Mouse (Mus musculus) limb, embryonic 13.5 days (tissue): Measurements from ENCODE around the gene Ttf2. TPM values are rescaled to one million over a fixed set of nuclear protein-coding genes. Genes with fewer than 3 reads are reported as not detected.

Experiments
- ATAC-seq: fragments of 200-750 bp; cut with Nextera tagmentation; 2 replicates; pipeline ENCODE4 v1.8.0; 2017; ENCODE audit warnings: low read depth, moderate number of reproducible peaks, moderate TSS enrichment; ENCODE audit not compliant: low FRiP score
- H3K27ac ChIP-seq: fragments of 300-500 bp; sonication (generic); 2 replicates; pipeline ENCODE4 v1.5.1; 2015; ENCODE audit warnings: inconsistent platforms, mild to moderate bottlenecking, moderate library complexity
- H3K27me3 ChIP-seq: fragments of 300-500 bp; sonication (generic); 2 replicates; pipeline ENCODE4 v1.6.1; 2015; ENCODE audit warnings: mild to moderate bottlenecking, inconsistent platforms
- H3K36me3 ChIP-seq: fragments of 300-500 bp; sonication (generic); 2 replicates; pipeline ENCODE4 v1.6.1; 2015; ENCODE audit warnings: inconsistent platforms, mild to moderate bottlenecking, moderate library complexity
- H3K4me1 ChIP-seq: fragments of 300-500 bp; sonication (generic); 2 replicates; pipeline ENCODE4 v1.6.1; 2015; ENCODE audit warnings: inconsistent platforms
- H3K4me2 ChIP-seq: fragments of 300-500 bp; sonication (generic); replicated peaks from 2 replicates; pipeline ENCODE4 v1.6.1; 2015; ENCODE audit warnings: inconsistent platforms, mild to moderate bottlenecking, moderate library complexity
- H3K4me3 ChIP-seq: fragments of 300-500 bp; sonication (generic); 2 replicates; pipeline ENCODE4 v1.5.1; 2015; ENCODE audit warnings: moderate library complexity, mild to moderate bottlenecking, inconsistent platforms
- H3K9ac ChIP-seq: fragments of 300-500 bp; sonication (generic); 2 replicates; pipeline ENCODE4 v1.6.1; 2015; ENCODE audit warnings: mild to moderate bottlenecking, inconsistent platforms
- H3K9me3 ChIP-seq: fragments of 300-500 bp; sonication (generic); 2 replicates; pipeline ENCODE4 v1.6.1; 2016; ENCODE audit warnings: inconsistent platforms
- whole genome bisulfite sequencing: fragments of 180-500 bp; shearing (Covaris S2); methylation state at CpG from one replicate; pipeline ENCODE4 v1.1.7; 2015; 5-methylcytosine and 5-hydroxymethylcytosine counted together
- polyA plus RNA-seq: library from polyadenylated mRNA; unstranded; fragments of >200 nt; fragmentation: Nextera tagmentation; extraction: Ambion mirVana; gene quantifications from 2 replicates; pipeline ENCODE4 v1.2.1, GENCODE M21; 2015

Gene Ttf2
- polyA plus RNA-seq, 1 experiment from 2014 or later, result 17.5 TPM

DNA sequence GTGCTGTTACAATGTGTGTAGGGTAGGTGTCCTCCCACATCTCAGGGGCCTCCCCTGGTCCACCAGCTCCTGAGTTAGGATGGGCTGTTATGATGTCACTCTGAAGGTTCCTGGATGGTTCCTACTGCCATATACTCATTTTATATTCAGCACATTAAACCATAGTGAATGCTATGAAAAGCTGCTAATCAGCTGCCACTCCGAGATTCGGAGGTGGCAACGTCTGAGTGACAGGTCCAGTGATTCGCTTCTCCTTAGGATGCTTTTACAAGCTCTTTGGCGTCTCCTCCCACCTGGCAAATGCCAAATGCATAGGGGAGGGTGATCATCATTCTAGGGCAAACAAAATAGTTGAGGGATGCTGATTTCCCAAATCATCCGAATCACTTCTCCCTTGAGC is 74.0 kb downstream of the Ttf2 start:
- Histone ChIP-seq H3K4me1 (no peaks in the 10 kb centered on the region), H3K9me3 (no peaks in the 10 kb centered on the region), H3K27ac (no peak overlapping the region), H3K27me3 (no peaks in the 10 kb centered on the region), H3K36me3 (no peaks in the 10 kb centered on the region), H3K4me2 (no peak overlapping the region), H3K9ac (no peak overlapping the region), H3K4me3 (no peak overlapping the region)
- ATAC-seq, result no peak
- 81% methylated on average over 6 of the region's 6 CpGs for WGBS

DNA sequence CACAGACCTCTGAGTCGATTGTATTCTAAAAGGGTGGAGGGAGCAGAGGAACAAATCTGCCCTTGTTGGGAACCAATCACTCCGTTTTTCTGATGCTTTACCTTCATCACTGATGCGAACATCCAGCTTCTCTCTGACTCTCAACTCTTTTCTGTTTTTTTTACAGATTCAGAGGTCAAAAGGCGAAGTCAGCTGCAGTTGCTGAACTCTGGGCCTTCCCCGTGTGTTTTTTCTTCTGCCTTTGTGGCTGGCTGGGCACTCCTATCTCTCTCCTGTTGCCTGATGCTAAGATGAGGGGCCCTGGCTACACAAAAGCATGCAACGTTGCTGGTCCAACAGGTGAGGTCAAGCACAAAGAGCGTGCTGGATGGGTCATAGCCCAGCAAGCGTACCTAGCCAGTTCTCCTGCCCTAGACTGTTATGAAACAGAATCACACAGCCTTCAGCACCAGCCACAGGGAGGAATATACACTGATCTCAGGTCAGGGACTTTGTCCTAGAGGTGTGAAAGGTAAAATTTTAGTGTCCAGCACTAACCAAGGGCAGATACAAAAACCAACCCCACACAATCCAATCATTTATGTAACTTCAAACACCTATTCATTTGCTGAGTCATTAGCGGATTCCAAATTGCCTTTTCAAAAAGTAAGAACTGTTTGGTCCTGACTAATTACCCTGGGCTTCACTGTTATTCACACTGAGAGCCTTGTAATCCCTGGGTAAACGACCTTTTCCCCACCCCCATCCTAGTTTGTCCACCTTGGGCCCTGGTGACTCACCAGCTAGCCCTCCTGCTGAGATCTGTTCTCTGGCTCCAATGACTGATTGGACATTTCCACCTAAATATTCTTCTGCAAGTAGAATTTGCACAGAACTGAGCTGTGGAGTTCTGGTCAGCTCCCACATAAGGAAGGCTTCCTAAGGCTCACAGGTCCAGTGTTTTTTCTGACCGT is 76.8 kb downstream of the Ttf2 start:
- Histone ChIP-seq H3K4me1 (no peaks in the 10 kb centered on the region), H3K9me3 (no peaks in the 10 kb centered on the region), H3K27ac (no peak overlapping the region), H3K9ac (no peak overlapping the region), H3K36me3 (no peaks in the 10 kb centered on the region), H3K4me3 (no peak overlapping the region), H3K27me3 (no peaks in the 10 kb centered on the region), H3K4me2 (no peak overlapping the region)
- ATAC-seq, result no peak
- 58% methylated on average over 11 of the region's 11 CpGs for WGBS

DNA sequence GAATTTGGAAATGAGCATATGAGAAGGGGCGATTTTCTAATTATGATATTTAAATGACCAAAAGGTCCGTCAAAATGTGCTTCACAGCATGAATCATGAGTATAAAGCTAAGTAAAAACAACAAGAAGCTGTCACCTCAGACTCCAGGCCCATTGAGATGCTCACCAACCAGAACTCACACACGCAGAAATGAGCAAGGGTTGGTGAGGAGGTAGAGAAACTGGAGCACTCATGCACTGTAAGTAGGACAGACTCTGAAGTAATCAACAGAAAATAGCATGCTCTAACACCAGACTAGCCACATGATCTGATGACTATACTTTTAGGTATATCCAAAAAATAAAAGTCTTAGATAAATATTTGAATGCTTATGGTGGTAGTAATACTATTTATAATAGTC is 79.1 kb downstream of the Ttf2 start:
- H3K36me3 ChIP-seq, result no peaks in the 10 kb centered on the region
- H3K9me3 ChIP-seq, result no peaks in the 10 kb centered on the region; the same call in 1 of the 2 replicates
- no peak overlapping the region for H3K4me2 ChIP-seq
- no peak for ATAC-seq
- H3K27ac ChIP-seq, result no peak overlapping the region
- H3K4me1 ChIP-seq, result no peaks in the 10 kb centered on the region
- no peak overlapping the region for H3K9ac ChIP-seq
- no peaks in the 10 kb centered on the region for H3K27me3 ChIP-seq
- H3K4me3 ChIP-seq, result no peak overlapping the region
- WGBS, result 88% methylated on average over 3 of the region's 3 CpGs

DNA sequence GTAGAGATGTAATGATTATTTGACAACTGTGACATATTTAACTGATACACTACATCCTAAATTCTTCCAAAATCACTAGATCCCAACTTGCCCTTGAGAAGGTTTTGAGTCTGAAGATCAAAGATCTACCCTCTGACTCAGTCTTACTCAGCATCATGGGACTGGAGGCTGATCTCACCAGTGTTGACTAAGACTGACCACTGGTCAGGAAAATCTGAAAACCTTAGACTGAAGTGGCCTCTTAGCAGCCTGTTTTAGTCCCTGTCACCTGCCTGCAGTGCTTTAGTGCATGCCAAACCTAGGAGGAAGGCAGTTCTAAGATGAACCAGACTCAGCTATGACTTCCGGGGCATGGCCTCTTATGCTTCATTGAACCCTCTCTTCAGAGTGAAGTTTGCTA is 80.2 kb downstream of the Ttf2 start:
- ATAC-seq, result no peak
- WGBS, result 100% methylated on average over 1 of the region's 1 CpGs
- no peaks in the 10 kb centered on the region for H3K4me1 ChIP-seq

More for the DNA sequence above, 80.2 kb downstream of the Ttf2 start:
- Histone ChIP-seq H3K36me3 (no peaks in the 10 kb centered on the region), H3K9ac (no peak overlapping the region), H3K4me2 (no peak overlapping the region), H3K4me3 (no peak overlapping the region), H3K9me3 (no peaks in the 10 kb centered on the region; the same call in 1 of the 2 replicates), H3K27ac (no peak overlapping the region), H3K27me3 (no peaks in the 10 kb centered on the region)

Other genes starting within 250 kb of the Ttf2 start
- 0.06 and 0.11 TPM in 2 replicates for gene Vtcn1, start 144.2 kb downstream of the Ttf2 start, polyA plus RNA-seq
- 6.9 and 7.3 TPM in 2 replicates for gene Trim45, start 47.5 kb downstream of the Ttf2 start, polyA plus RNA-seq
- 0.11 TPM in 1 of 2 replicates, not detected in the other for gene Cd101, start 59.9 kb upstream of the Ttf2 start, polyA plus RNA-seq
- gene Ptgfrn, start 140.6 kb upstream of the Ttf2 start, polyA plus RNA-seq, result 6.6 and 6.7 TPM in 2 replicates